Mouse (Mus musculus) stomach, embryonic 15.5 days (tissue): ENCODE data around the gene 2310011J03Rik. TPM values are rescaled to one million over a fixed set of nuclear protein-coding genes. Genes with fewer than 3 reads are reported as not detected.

Experiments used
- ATAC-seq: fragments of 200-750 bp; cut with Nextera tagmentation; 2 replicates; pipeline ENCODE4 v1.8.0; 2017; ENCODE audit warnings: low read depth, moderate number of reproducible peaks, moderate TSS enrichment; ENCODE audit not compliant: insufficient read depth, low FRiP score
- H3K27ac ChIP-seq: fragments of 300-500 bp; sonication (generic); 2 replicates; pipeline ENCODE4 v1.5.1; 2015; ENCODE audit warnings: mild to moderate bottlenecking, inconsistent platforms
- H3K27me3 ChIP-seq: fragments of 300-500 bp; sonication (generic); replicated peaks from 2 replicates; pipeline ENCODE4 v1.6.1; 2015; ENCODE audit warnings: inconsistent platforms
- H3K36me3 ChIP-seq: fragments of 300-500 bp; sonication (generic); 2 replicates; pipeline ENCODE4 v1.6.1; 2015; ENCODE audit warnings: inconsistent platforms
- H3K4me1 ChIP-seq: fragments of 300-500 bp; sonication (generic); 2 replicates; pipeline ENCODE4 v1.6.1; 2015; ENCODE audit warnings: inconsistent platforms
- H3K4me2 ChIP-seq: fragments of 300-500 bp; sonication (generic); 2 replicates; pipeline ENCODE4 v1.6.1; 2015; ENCODE audit warnings: mild to moderate bottlenecking, inconsistent platforms
- H3K4me3 ChIP-seq: fragments of 300-500 bp; sonication (generic); replicated peaks from 2 replicates; pipeline ENCODE4 v1.5.1; 2015; ENCODE audit warnings: inconsistent platforms
- H3K9ac ChIP-seq: fragments of 300-500 bp; sonication (generic); 2 replicates; pipeline ENCODE4 v1.6.1; 2015; ENCODE audit warnings: inconsistent platforms
- H3K9me3 ChIP-seq: fragments of 300-500 bp; sonication (generic); 2 replicates; pipeline ENCODE4 v1.6.1; 2016; ENCODE audit warnings: inconsistent platforms
- whole genome bisulfite sequencing: fragments of 180-500 bp; shearing (Covaris S2); methylation state at CpG from one replicate; pipeline ENCODE4 v1.1.7; 2015; 5-methylcytosine and 5-hydroxymethylcytosine counted together
- polyA plus RNA-seq: library from polyadenylated mRNA; unstranded; fragments of >200 nt; fragmentation: Nextera tagmentation; extraction: Ambion mirVana; gene quantifications from 2 replicates; pipeline ENCODE4 v1.2.1, GENCODE M21; 2015

The 2310011J03Rik gene
- polyA plus RNA-seq, 1 experiment from 2014 or later = 40.5 TPM

- WGBS = 74% methylated on average over 16 of the region's 16 CpGs
- Histone ChIP-seq H3K4me3 (no peak overlapping the region), H3K27me3 (peaks cover 65% of the 10 kb centered on the region), H3K9ac (no peak overlapping the region), H3K4me1 (peaks cover 29% of the 10 kb centered on the region), H3K9me3 (no peaks in the 10 kb centered on the region), H3K36me3 (no peaks in the 10 kb centered on the region), H3K4me2 (no peak overlapping the region), H3K27ac (no peak overlapping the region)
- no peak for ATAC-seq
These were observed 8.8 kb downstream of the 2310011J03Rik start for GRCm38 (mm10) chr10:80311560-80311959.

- Histone ChIP-seq H3K36me3 (no peaks in the 10 kb centered on the region), H3K27ac (no peak overlapping the region), H3K4me1 (no peaks in the 10 kb centered on the region; the same call in 1 of the 2 replicates), H3K9me3 (no peaks in the 10 kb centered on the region), H3K27me3 (peaks cover 67% of the 10 kb centered on the region), H3K4me3 (peak overlapping the region; percentile 12; the same call in 1 of the 2 replicates), H3K4me2 (peak overlapping the region; percentile 30), H3K9ac (no peak overlapping the region)
- 12% methylated on average over 25 of the region's 25 CpGs for WGBS
- no peak for ATAC-seq
These were observed 15.5 kb downstream of the 2310011J03Rik start for GRCm38 (mm10) chr10:80304862-80305261.

- peaks cover 71% of the 10 kb centered on the region for H3K27me3 ChIP-seq
- H3K9ac ChIP-seq = no peak overlapping the region
- no peaks in the 10 kb centered on the region for H3K36me3 ChIP-seq
- 28% methylated on average over 12 of the region's 12 CpGs for WGBS
- H3K4me1 ChIP-seq = no peaks in the 10 kb centered on the region; the same call in 1 of the 2 replicates
- peak overlapping the region; percentile 30 for H3K4me2 ChIP-seq
- H3K27ac ChIP-seq = no peak overlapping the region
- no peaks in the 10 kb centered on the region for H3K9me3 ChIP-seq
- H3K4me3 ChIP-seq = 0 out of 2 replicates have a peak overlapping the region, but pooled peaks have one; percentile 12
- no peak for ATAC-seq
These were observed 15.9 kb downstream of the 2310011J03Rik start for GRCm38 (mm10) chr10:80304458-80304857.

- Histone ChIP-seq H3K4me2 (peak overlapping the region; percentile 29), H3K27ac (no peak overlapping the region), H3K9ac (no peak overlapping the region), H3K4me1 (no peaks in the 10 kb centered on the region; the same call in 1 of the 2 replicates), H3K36me3 (no peaks in the 10 kb centered on the region), H3K9me3 (no peaks in the 10 kb centered on the region), H3K27me3 (peaks cover 89% of the 10 kb centered on the region), H3K4me3 (no peak overlapping the region)
- ATAC-seq = peak; percentile 44; the same call in 1 of the 2 replicates
- WGBS = 17% methylated on average over 9 of the region's 9 CpGs
These were observed 17.9 kb downstream of the 2310011J03Rik start for GRCm38 (mm10) chr10:80302471-80302881.

GRCm38 (mm10) chr10:80302082-80302355, 18.3 kb downstream of the 2310011J03Rik start:
- no peak for ATAC-seq
- H3K4me2 ChIP-seq = peak overlapping the region; percentile 29; the same call in 1 of the 2 replicates
- H3K9me3 ChIP-seq = no peaks in the 10 kb centered on the region
- WGBS = 62% methylated on average over 5 of the region's 5 CpGs
- no peaks in the 10 kb centered on the region; the same call in 1 of the 2 replicates for H3K4me1 ChIP-seq
- no peaks in the 10 kb centered on the region for H3K36me3 ChIP-seq
- peaks cover 88% of the 10 kb centered on the region for H3K27me3 ChIP-seq
- no peak overlapping the region for H3K27ac ChIP-seq
- H3K9ac ChIP-seq = no peak overlapping the region
- no peak overlapping the region for H3K4me3 ChIP-seq

- Histone ChIP-seq H3K4me2 (peak overlapping the region; percentile 29; the same call in 1 of the 2 replicates), H3K27ac (no peak overlapping the region), H3K4me1 (peaks cover 3% of the 10 kb centered on the region), H3K9ac (no peak overlapping the region), H3K9me3 (no peaks in the 10 kb centered on the region), H3K36me3 (no peaks in the 10 kb centered on the region), H3K4me3 (no peak overlapping the region), H3K27me3 (peaks cover 84% of the 10 kb centered on the region)
- ATAC-seq = no peak
- 75% methylated on average over 10 of the region's 10 CpGs for WGBS
These were observed 18.9 kb downstream of the 2310011J03Rik start for GRCm38 (mm10) chr10:80301256-80302081.

GRCm38 (mm10) chr10:80300672-80301181, 19.6 kb downstream of the 2310011J03Rik start:
- H3K27ac ChIP-seq = no peak overlapping the region
- H3K27me3 ChIP-seq = peaks cover 77% of the 10 kb centered on the region
- no peaks in the 10 kb centered on the region for H3K36me3 ChIP-seq
- no peak overlapping the region for H3K9ac ChIP-seq
- H3K9me3 ChIP-seq = no peaks in the 10 kb centered on the region
- no peak overlapping the region for H3K4me2 ChIP-seq
- 33% methylated on average over 11 of the region's 11 CpGs for WGBS
- H3K4me3 ChIP-seq = no peak overlapping the region
- no peak for ATAC-seq
- H3K4me1 ChIP-seq = peaks cover 10% of the 10 kb centered on the region

GRCm38 (mm10) chr10:80299824-80300223, 20.5 kb downstream of the 2310011J03Rik start:
- peaks cover 69% of the 10 kb centered on the region for H3K27me3 ChIP-seq
- no peak overlapping the region for H3K27ac ChIP-seq
- H3K9ac ChIP-seq = no peak overlapping the region
- H3K4me3 ChIP-seq = no peak overlapping the region
- H3K4me2 ChIP-seq = no peak overlapping the region
- no peaks in the 10 kb centered on the region for H3K9me3 ChIP-seq
- H3K4me1 ChIP-seq = peaks cover 10% of the 10 kb centered on the region
- 53% methylated on average over 10 of the region's 10 CpGs for WGBS
- ATAC-seq = no peak
- no peaks in the 10 kb centered on the region; the same call in 1 of the 2 replicates for H3K36me3 ChIP-seq

- WGBS = 11% methylated on average over 15 of the region's 15 CpGs
- Histone ChIP-seq H3K27ac (no peak overlapping the region), H3K4me3 (peak overlapping the region; percentile 6; the same call in 1 of the 2 replicates), H3K36me3 (peaks cover 5% of the 10 kb centered on the region), H3K4me1 (peaks cover 11% of the 10 kb centered on the region), H3K27me3 (peaks cover 63% of the 10 kb centered on the region), H3K4me2 (no peak overlapping the region), H3K9ac (no peak overlapping the region), H3K9me3 (no peaks in the 10 kb centered on the region)
- no peak for ATAC-seq
These were observed 21.0 kb downstream of the 2310011J03Rik start for GRCm38 (mm10) chr10:80299301-80299700.

- Histone ChIP-seq H3K27me3 (peaks cover 58% of the 10 kb centered on the region), H3K4me2 (no peak overlapping the region), H3K9ac (no peak overlapping the region), H3K36me3 (peaks cover 10% of the 10 kb centered on the region), H3K4me3 (peak overlapping the region; percentile 6; the same call in 1 of the 2 replicates), H3K9me3 (no peaks in the 10 kb centered on the region), H3K4me1 (peaks cover 17% of the 10 kb centered on the region), H3K27ac (no peak overlapping the region)
- no peak for ATAC-seq
- 5% methylated on average over 26 of the region's 26 CpGs for WGBS
These were observed 21.6 kb downstream of the 2310011J03Rik start for GRCm38 (mm10) chr10:80298571-80299281.

GRCm38 (mm10) chr10:80297526-80298133, 22.7 kb downstream of the 2310011J03Rik start:
- H3K4me2 ChIP-seq = no peak overlapping the region
- H3K9ac ChIP-seq = no peak overlapping the region
- peaks cover 10% of the 10 kb centered on the region for H3K36me3 ChIP-seq
- no peaks in the 10 kb centered on the region for H3K9me3 ChIP-seq
- no peak overlapping the region for H3K27ac ChIP-seq
- H3K4me1 ChIP-seq = peaks cover 22% of the 10 kb centered on the region
- no peak for ATAC-seq
- WGBS = 67% methylated on average over 8 of the region's 8 CpGs
- peaks cover 53% of the 10 kb centered on the region for H3K27me3 ChIP-seq
- H3K4me3 ChIP-seq = no peak overlapping the region
